Mouse (Mus musculus): ENCODE results near the gene Cdca8. TPM values are rescaled to one million over a fixed set of nuclear protein-coding genes. Genes with fewer than 3 reads are reported as not detected.
"Not testable (repeated sequence)": the region's sequence is repeated elsewhere in the genome, so short reads cannot be mapped to it uniquely, and the experiment has no call there.

The Cdca8 gene
- polyA plus RNA-seq (2014; fragmentation: Nextera tagmentation; extraction: Ambion mirVana): 138 TPM in 2 replicates

DNA sequence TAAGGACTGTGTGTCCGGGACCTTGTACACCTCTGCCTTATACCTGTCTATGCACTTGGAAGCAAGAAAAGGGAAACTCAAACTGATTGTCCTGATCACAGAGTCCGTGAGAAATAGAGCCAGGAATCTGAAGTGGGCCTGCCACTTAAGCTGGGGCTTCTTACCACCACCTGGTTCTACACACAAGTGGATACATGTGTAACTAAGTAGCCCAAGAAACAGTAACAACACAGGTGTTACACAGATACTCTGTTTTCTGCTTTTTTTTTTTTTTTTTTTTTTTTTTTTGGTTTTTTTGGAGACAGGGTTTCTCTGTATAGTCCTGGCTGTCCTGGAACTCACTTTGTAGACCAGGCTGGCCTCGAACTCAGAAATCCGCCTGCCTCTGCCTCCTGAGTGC is at the start of gene Cdca8:
Cdca8 (minus strand) TSS at position 101 of the 400 bp plus-strand sequence.
- WGBS: 89% methylated on average over 4 of the region's 4 CpGs
- peaks cover 17% of the 10 kb centered on the region for H3K4me1 ChIP-seq (replicated peaks; ENCODE audit: control insufficient read depth, insufficient read depth, low read length)
- H3K27ac ChIP-seq (ENCODE audit: low read depth); H3K9me3 ChIP-seq (ENCODE audit: control insufficient read depth, low read length); H3K4me2 ChIP-seq (ENCODE audit: low read length); ATAC-seq (replicated peaks; ENCODE audit: low FRiP score, low TSS enrichment, low read depth); H3K27me3 ChIP-seq (replicated peaks; ENCODE audit: control insufficient read depth, insufficient read depth, low read length); H3K9ac ChIP-seq (ENCODE audit: low read length); DNase-seq (ENCODE audit: low spot score); H3K4me3 ChIP-seq (ENCODE audit: low read depth, low read length): not testable (repeated sequence)
- peaks cover 33% of the 10 kb centered on the region for H3K36me3 ChIP-seq (ENCODE audit: control insufficient read depth, insufficient read depth, low read length)

DNA sequence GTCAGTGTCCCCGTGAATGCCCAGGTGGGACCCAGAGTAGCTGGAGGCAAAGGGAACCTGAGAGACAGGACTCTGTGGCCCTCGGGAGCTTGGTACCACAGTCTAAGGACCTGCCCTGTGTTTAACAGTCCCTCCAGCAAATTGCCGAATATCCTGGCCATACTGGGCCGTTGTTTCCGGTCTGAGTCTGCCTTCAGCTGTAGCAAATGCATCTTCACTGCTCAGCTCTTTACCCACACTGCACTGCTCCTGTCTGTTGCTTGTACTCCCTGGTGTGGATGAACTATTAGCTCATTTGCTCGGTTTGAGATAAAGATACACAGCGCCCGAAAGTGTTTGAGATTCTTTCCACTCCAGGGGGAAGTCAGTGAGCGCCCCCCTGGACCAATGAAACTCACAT is 49.3 kb upstream of the Cdca8 start:
- H3K4me1 ChIP-seq (replicated peaks; ENCODE audit: control insufficient read depth, insufficient read depth, low read length): peaks cover 39% of the 10 kb centered on the region
- H3K4me3 ChIP-seq (ENCODE audit: low read depth, low read length): no peak overlapping the region
- 14% methylated on average over 9 of the region's 9 CpGs for WGBS
- H3K27ac ChIP-seq (ENCODE audit: low read depth): no peak overlapping the region; the same call in 1 of the 2 replicates
- ATAC-seq (replicated peaks; ENCODE audit: low FRiP score, low TSS enrichment, low read depth): no peak
- H3K4me2 ChIP-seq (ENCODE audit: low read length): peak overlapping the region; percentile 25
- DNase-seq (ENCODE audit: low spot score): peak; percentile 67
- H3K9me3 ChIP-seq (ENCODE audit: control insufficient read depth, low read length): no peaks in the 10 kb centered on the region
- H3K36me3 ChIP-seq (ENCODE audit: control insufficient read depth, insufficient read depth, low read length): no peaks in the 10 kb centered on the region
- H3K9ac ChIP-seq (ENCODE audit: low read length): no peak overlapping the region
- H3K27me3 ChIP-seq (replicated peaks; ENCODE audit: control insufficient read depth, insufficient read depth, low read length): peaks cover 64% of the 10 kb centered on the region

DNA sequence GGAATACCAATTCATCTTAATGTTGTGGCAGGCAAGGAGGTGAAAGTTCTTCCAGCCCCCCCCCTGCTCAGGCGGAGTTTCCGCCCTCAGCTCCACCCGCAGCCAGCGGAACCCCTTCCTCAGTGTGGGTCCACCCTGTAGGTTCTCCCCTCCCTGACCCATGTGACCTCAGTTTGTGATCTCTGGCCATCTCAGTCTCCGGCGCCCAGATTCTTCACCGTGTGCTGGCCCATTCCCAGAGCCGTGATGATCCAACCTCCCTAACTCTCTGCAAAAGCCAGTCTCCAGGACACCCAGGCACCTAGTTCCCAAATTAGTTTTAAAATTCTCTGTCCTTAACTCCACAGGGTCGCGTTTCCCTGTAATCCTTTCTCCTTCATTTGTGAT is 48.6 kb upstream of the Cdca8 start:
- Histone ChIP-seq H3K4me2 (ENCODE audit: low read length) (peak overlapping the region; percentile 25; the same call in 1 of the 2 replicates), H3K4me3 (ENCODE audit: low read depth, low read length) (0 out of 2 replicates have a peak overlapping the region, but pooled peaks have one; percentile 2)
- WGBS: 7% methylated on average over 10 of the region's 10 CpGs

DNA sequence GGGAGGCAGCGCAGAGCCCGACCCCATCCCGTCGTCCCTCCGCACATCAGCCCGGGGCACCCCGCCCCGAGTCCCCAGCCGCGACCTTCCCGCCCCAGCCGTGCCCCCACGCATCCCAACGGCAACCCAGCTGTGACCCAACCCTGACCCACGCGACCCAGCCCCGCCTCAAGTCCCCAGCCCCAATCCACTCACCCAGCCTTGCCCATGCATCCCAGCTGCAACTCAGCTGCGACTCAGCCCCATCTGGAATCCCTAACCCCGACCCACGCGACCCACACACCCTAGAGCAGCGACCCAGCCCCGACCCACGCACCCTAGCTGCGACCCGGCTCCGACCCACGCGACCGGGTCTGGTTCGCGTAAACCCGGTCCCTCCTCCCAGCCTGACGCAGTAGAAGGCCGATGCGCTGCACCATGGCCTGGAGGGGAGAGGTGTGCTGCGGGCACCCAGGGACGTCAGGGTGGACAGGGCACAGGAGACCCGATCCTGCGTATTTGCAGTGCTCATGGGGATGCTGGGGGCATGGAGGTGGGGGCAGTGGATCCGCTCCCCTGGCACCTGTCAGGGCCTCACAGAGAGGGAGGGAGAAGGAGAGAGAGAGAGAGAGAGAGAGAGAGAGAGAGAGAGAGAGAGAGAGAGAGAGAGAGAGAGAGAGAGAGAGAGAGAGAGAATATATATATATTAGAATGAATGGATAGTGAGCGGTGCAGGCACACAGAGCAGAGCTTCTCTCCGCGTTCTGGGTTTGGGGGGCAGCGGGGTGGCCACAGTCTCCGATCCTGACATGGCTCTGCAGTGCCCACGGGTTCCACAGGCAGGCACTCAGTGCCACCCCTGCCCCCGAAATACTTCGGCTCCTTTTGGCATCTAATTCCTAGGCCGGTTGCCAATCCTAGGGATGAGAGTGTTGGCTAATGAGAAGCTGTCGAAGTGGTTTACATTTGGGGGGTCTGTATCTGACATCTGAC is 47.9 kb upstream of the Cdca8 start:
- H3K9me3 ChIP-seq (ENCODE audit: control insufficient read depth, low read length): no peaks in the 10 kb centered on the region
- peak overlapping the region; percentile 40 for H3K4me3 ChIP-seq (ENCODE audit: low read depth, low read length)
- WGBS: 2% methylated on average over 51 of the region's 51 CpGs
- H3K9ac ChIP-seq (ENCODE audit: low read length): peak overlapping the region; percentile 25; the same call in 1 of the 2 replicates
- ATAC-seq (replicated peaks; ENCODE audit: low FRiP score, low TSS enrichment, low read depth): no peak
- DNase-seq (ENCODE audit: low spot score): peak; percentile 62
- peak overlapping the region; percentile 68 for H3K4me2 ChIP-seq (ENCODE audit: low read length)
- H3K27ac ChIP-seq (ENCODE audit: low read depth): no peak overlapping the region
- peaks cover 70% of the 10 kb centered on the region for H3K27me3 ChIP-seq (replicated peaks; ENCODE audit: control insufficient read depth, insufficient read depth, low read length)
- peaks cover 39% of the 10 kb centered on the region for H3K4me1 ChIP-seq (replicated peaks; ENCODE audit: control insufficient read depth, insufficient read depth, low read length)
- no peaks in the 10 kb centered on the region for H3K36me3 ChIP-seq (ENCODE audit: control insufficient read depth, insufficient read depth, low read length)

More for the DNA sequence above, 48.6 kb upstream of the Cdca8 start:
- H3K9ac ChIP-seq (ENCODE audit: low read length): no peak overlapping the region
- peaks cover 70% of the 10 kb centered on the region for H3K27me3 ChIP-seq (replicated peaks; ENCODE audit: control insufficient read depth, insufficient read depth, low read length)
- no peaks in the 10 kb centered on the region for H3K9me3 ChIP-seq (ENCODE audit: control insufficient read depth, low read length)
- peaks cover 39% of the 10 kb centered on the region for H3K4me1 ChIP-seq (replicated peaks; ENCODE audit: control insufficient read depth, insufficient read depth, low read length)
- ATAC-seq (replicated peaks; ENCODE audit: low FRiP score, low TSS enrichment, low read depth) (no peak), DNase-seq (ENCODE audit: low spot score) (no peak)
- H3K27ac ChIP-seq (ENCODE audit: low read depth): no peak overlapping the region
- no peaks in the 10 kb centered on the region for H3K36me3 ChIP-seq (ENCODE audit: control insufficient read depth, insufficient read depth, low read length)

DNA sequence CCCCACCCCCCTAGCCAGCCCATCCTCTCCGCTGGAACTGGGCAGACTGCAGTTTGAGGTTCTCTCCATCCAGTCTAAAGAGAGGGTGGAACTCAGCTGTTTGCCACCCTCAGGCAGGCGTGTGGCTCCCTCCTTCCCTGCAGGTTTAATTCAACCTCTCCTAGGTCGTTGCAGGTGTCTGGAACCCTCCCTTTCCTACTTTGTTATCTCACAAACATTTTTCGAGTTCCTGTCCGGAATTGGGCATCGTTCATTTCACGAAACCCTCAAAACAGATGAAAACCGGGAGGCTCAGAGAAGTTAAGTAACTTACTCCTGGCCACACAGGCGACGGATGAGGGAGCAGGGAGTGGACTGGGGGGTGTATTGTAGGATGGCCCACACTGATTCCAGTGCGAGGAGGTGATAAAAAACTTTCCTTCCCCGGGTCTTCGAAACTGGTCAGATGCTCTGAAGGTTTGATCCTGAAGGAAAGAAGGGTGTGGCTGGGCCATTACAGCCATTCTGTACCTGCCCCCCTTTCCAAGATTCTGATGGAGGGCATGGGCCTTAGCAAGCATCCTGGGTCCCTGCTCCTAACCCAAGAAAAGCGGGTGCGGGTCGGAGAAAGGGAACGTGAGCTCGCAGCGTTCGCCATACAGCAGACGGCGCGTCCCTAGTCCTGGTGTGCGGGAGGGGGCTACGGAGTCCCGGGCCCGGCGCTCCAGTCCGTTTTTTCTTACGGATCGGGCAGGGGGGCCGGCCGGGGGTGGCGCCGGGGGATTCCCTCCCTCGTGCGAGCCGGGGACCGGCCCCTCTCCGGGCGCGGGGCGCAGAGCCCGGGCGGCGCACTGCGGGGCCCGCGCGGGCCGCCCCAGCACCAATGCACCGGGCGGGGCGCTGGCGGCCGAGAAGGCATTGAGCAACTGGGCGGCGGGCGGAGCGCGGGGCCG is 46.8 kb upstream of the Cdca8 start, which contains the start of gene Rspo1:
Rspo1 (plus strand) TSS at position 760 of the 932 bp plus-strand sequence.
- no peaks in the 10 kb centered on the region for H3K9me3 ChIP-seq (ENCODE audit: control insufficient read depth, low read length)
- peaks cover 78% of the 10 kb centered on the region for H3K27me3 ChIP-seq (replicated peaks; ENCODE audit: control insufficient read depth, insufficient read depth, low read length)
- WGBS: under 1% methylated on average over 61 of the region's 62 CpGs
- no peak within 1 kb of the TSS for H3K27ac ChIP-seq (ENCODE audit: low read depth)
- no peaks in the 10 kb centered on the region for H3K36me3 ChIP-seq (ENCODE audit: control insufficient read depth, insufficient read depth, low read length)
- peak within 1 kb of the TSS; percentile 40 for H3K4me3 ChIP-seq (ENCODE audit: low read depth, low read length)
- H3K4me2 ChIP-seq (ENCODE audit: low read length): peak within 1 kb of the TSS; percentile 68
- ATAC-seq (replicated peaks; ENCODE audit: low FRiP score, low TSS enrichment, low read depth) (peak; percentile 43; the same call in 1 of the 2 replicates), DNase-seq (ENCODE audit: low spot score) (no peak)
- peak within 1 kb of the TSS; percentile 25; the same call in 1 of the 2 replicates for H3K9ac ChIP-seq (ENCODE audit: low read length)
- H3K4me1 ChIP-seq (replicated peaks; ENCODE audit: control insufficient read depth, insufficient read depth, low read length): peaks cover 36% of the 10 kb centered on the region

DNA sequence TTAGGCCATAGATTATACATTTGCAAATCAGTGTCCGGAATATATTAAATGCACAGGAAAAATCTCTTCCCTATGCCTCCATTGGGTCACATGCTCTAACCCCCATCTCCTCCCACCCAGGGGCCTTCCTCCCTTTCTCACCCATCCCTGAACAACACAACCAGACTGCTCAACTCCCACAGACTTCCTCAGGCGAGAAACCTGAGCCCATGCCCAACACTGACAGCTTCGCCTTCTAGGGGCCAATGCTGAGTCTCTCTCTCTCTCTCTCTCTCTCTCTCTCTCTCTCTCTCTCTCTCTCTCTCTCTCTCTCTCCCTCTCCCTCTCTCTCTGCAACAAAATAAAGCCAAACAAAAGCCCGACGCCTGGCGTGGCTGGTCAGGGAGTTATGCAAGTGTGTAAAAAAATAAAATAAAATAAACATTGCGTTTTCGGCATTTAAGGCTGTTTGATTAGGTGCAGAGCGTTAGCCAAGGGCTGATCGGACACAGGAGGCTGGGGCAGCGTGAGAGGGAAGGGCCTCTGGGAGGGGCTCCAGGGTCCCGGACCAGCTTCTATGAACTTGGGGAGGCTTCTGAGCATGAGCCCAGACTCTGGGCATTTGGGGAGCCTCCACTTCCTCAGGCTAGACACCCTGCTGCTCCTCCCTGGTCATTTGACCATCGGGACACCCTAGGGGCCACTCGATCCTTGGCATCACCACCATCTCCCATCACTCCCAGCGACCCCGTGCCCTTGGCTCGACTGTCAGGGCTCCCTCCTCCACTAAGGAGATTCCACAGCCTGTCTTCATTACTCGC is 46.0 kb upstream of the Cdca8 start:
- 7% methylated on average over 18 of the region's 18 CpGs for WGBS
- peaks cover 32% of the 10 kb centered on the region for H3K4me1 ChIP-seq (replicated peaks; ENCODE audit: control insufficient read depth, insufficient read depth, low read length)

DNA sequence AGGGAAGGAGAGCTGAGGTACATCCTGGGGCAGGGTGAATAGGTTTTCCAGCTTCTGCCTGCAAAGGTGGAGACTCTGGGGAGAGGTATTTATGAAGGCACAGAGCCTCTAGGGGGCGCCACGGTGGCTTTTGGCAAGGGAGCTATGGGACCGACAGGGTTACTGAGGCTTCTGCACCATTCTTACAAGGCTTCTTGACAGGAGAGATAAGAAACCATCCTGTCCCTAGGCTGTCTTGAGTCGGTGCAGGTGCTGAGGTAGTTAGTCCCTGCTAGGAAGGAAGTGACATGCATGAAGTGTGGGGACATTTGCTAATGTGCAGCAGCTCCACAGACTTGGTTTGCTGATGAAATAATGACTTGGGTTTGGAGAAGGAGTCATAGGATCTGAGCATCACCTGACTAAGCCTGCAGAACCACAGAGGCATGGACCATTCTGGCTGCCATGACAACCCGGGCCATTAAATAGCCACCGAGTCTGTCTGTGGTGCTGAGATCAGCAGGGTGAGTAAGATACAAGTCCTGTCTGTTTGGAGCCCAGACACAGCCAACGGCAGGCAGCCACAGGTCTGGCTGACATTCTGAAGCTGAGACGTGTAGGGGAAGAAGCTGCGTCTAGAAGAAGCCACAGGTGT is 44.9 kb upstream of the Cdca8 start:
- Histone ChIP-seq H3K9me3 (ENCODE audit: control insufficient read depth, low read length) (no peaks in the 10 kb centered on the region), H3K36me3 (ENCODE audit: control insufficient read depth, insufficient read depth, low read length) (no peaks in the 10 kb centered on the region), H3K4me2 (ENCODE audit: low read length) (no peak overlapping the region), H3K4me1 (replicated peaks; ENCODE audit: control insufficient read depth, insufficient read depth, low read length) (peaks cover 23% of the 10 kb centered on the region), H3K4me3 (ENCODE audit: low read depth, low read length) (no peak overlapping the region), H3K27me3 (replicated peaks; ENCODE audit: control insufficient read depth, insufficient read depth, low read length) (peaks cover 70% of the 10 kb centered on the region), H3K9ac (ENCODE audit: low read length) (no peak overlapping the region), H3K27ac (ENCODE audit: low read depth) (no peak overlapping the region)
- WGBS: 18% methylated on average over 9 of the region's 9 CpGs
- ATAC-seq (replicated peaks; ENCODE audit: low FRiP score, low TSS enrichment, low read depth) (no peak), DNase-seq (ENCODE audit: low spot score) (no peak)

More for the DNA sequence above, 46.0 kb upstream of the Cdca8 start:
- H3K4me2 ChIP-seq (ENCODE audit: low read length): peak overlapping the region; percentile 68
- H3K27me3 ChIP-seq (replicated peaks; ENCODE audit: control insufficient read depth, insufficient read depth, low read length): peaks cover 74% of the 10 kb centered on the region
- H3K36me3 ChIP-seq (ENCODE audit: control insufficient read depth, insufficient read depth, low read length): no peaks in the 10 kb centered on the region
- H3K9me3 ChIP-seq (ENCODE audit: control insufficient read depth, low read length): no peaks in the 10 kb centered on the region
- H3K4me3 ChIP-seq (ENCODE audit: low read depth, low read length): 0 out of 2 replicates have a peak overlapping the region, but pooled peaks have one; percentile 11
- ATAC-seq (replicated peaks; ENCODE audit: low FRiP score, low TSS enrichment, low read depth) (no peak), DNase-seq (ENCODE audit: low spot score) (no peak)
- H3K9ac ChIP-seq (ENCODE audit: low read length): no peak overlapping the region
- H3K27ac ChIP-seq (ENCODE audit: low read depth): no peak overlapping the region
